Mouse (Mus musculus): Measurements from ENCODE around the gene Defb38. TPM values are rescaled to one million over a fixed set of nuclear protein-coding genes. Genes with fewer than 3 reads are reported as not detected.

The Defb38 gene
- total RNA-seq (2021), result not detected
- long read RNA-seq, experiment 1, result 0 reads
- long read RNA-seq, experiment 2, result 0 reads

GRCm38 (mm10) chr8:19026466-19026865 is at the start of gene Defb38:
Gene Defb38, minus strand, starts transcription at chr8:19026566.
- no peak for DNase-seq

DNA sequence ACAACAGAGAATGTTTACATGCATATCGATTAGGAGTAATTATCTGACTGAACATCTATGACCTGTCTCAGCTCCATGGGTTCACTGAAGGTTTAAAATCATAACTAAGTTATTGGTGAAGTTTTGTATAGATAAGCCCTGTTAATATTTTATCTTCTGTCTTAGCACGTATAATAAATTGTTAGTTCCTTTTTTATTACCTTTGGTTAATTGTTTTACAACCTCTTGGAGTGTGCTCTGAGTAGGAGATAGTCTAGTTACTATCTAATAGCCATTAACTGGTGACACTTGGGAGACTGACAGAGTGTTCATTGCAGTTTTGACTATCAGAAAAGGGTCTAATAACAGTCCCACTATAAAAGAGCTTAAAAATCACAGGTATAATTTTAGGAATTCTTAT is 39.6 kb upstream of the Defb38 start:
- no peak for DNase-seq

DNA sequence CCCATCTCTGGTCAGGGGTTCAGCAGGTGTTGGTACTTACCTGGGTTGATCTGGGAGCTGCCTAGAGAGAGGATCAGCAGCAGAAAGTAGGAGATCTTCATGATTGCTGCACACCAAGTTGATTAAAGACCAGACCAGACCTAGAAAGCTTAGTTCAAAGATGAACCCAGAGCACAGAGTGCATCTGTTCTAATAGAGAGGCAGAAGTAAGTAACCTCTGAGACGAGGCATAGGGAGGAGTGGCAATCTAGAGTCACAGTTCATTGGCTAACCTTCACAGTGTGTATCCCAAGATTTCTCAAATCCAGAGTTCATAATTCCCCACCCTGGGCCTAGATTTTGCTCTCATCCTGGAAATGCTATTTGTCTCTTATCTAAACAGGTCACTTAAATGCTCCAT is 38.3 kb upstream of the Defb38 start, which contains the start of gene Defb39:
Gene Defb39 (minus strand): TSS at position 101 of the 400 bp plus-strand sequence.
- no peak for DNase-seq

- no peak for DNase-seq
Observed at GRCm38 (mm10) chr8:19062891-19063290, 36.5 kb upstream of the Defb38 start.

GRCm38 (mm10) chr8:19045242-19045641 is 18.9 kb upstream of the Defb38 start:
- no peak for DNase-seq

Other genes starting within 250 kb of the Defb38 start
- gene Defb40, start 48.3 kb downstream of the Defb38 start, total RNA-seq (2021), result not detected
- gene Defb37, start 35.5 kb downstream of the Defb38 start, total RNA-seq (2021), result not detected
- gene Defb39, start 38.2 kb upstream of the Defb38 start, total RNA-seq (2021), result not detected
- not detected for gene Defb12, start 88.3 kb upstream of the Defb38 start, total RNA-seq (2021)
- not detected for gene Defb34, start 97.2 kb upstream of the Defb38 start, total RNA-seq (2021)
- not detected for gene Gm45826, start 114.2 kb upstream of the Defb38 start, total RNA-seq (2021)
- gene Defb14, start 167.8 kb upstream of the Defb38 start, total RNA-seq (2021), result not detected
- not detected for gene Defb4, start 172.1 kb upstream of the Defb38 start, total RNA-seq (2021)
- gene Defb6, start 198.9 kb upstream of the Defb38 start, total RNA-seq (2021), result not detected
- not detected for gene Defb46, start 213.3 kb upstream of the Defb38 start, total RNA-seq (2021)
- gene Defb5, start 221.0 kb upstream of the Defb38 start, total RNA-seq (2021), result not detected

All from heart, adult 18-20 months (tissue).